Mouse (Mus musculus) ES-Bruce4 (cell line): ENCODE data around the gene 2610001J05Rik. TPM values are rescaled to one million over a fixed set of nuclear protein-coding genes. Genes with fewer than 3 reads are reported as not detected.

Source experiments
- H3K27ac ChIP-seq: 2 replicates; pipeline ENCODE4 v1.5.1; 2012; ENCODE audit warnings: low read length, inconsistent platforms; ENCODE audit not compliant: insufficient read depth
- H3K27me3 ChIP-seq: 2 replicates; pipeline ENCODE4 v1.6.1; 2012; ENCODE audit warnings: mild to moderate bottlenecking, low read length, inconsistent platforms; ENCODE audit not compliant: control insufficient read depth, poor library complexity, insufficient read depth, severe bottlenecking
- H3K36me3 ChIP-seq: 2 replicates; pipeline ENCODE4 v1.6.1; 2012; ENCODE audit warnings: inconsistent platforms, mild to moderate bottlenecking, low read length, moderate library complexity; ENCODE audit not compliant: control insufficient read depth, poor library complexity, insufficient read depth, severe bottlenecking
- H3K4me1 ChIP-seq: one replicate; pipeline ENCODE4 v1.8.1; 2011; ENCODE audit warnings: low read length; ENCODE audit not compliant: control insufficient read depth, insufficient read depth
- H3K4me3 ChIP-seq: 2 replicates; pipeline ENCODE4 v1.5.1; 2011; ENCODE audit warnings: low read depth, mild to moderate bottlenecking, low read length
- H3K9ac ChIP-seq: 2 replicates; pipeline ENCODE4 v1.6.1; 2012; ENCODE audit warnings: low read depth, mild to moderate bottlenecking, inconsistent platforms; ENCODE audit not compliant: poor library complexity, severe bottlenecking
- H3K9me3 ChIP-seq: replicated peaks from 2 replicates; pipeline ENCODE4 v1.6.1; 2012; ENCODE audit warnings: mild to moderate bottlenecking, low read length, inconsistent platforms; ENCODE audit not compliant: control insufficient read depth, poor library complexity, insufficient read depth, severe bottlenecking
- CTCF ChIP-seq: IDR thresholded peaks from one replicate; pipeline ENCODE4 v1.8.1; 2011; ENCODE audit warnings: low read depth, low read length
- EP300 ChIP-seq: IDR thresholded peaks from 2 replicates; pipeline ENCODE4 v1.6.1; 2011; ENCODE audit warnings: low read depth, low read length; ENCODE audit not compliant: insufficient read depth
- POLR2A ChIP-seq: IDR thresholded peaks from one replicate; pipeline ENCODE4 v1.8.1; 2011; ENCODE audit warnings: low read length; ENCODE audit not compliant: insufficient read depth
- polyA plus RNA-seq: library from polyadenylated mRNA; stranded (reverse); fragments of >200 nt; gene quantifications from 2 replicates; pipeline ENCODE4 v1.2.4, GENCODE M21; 2011; ENCODE audit warnings: low read depth; ENCODE audit not compliant: missing spikeins, insufficient read depth, insufficient read length

Gene 2610001J05Rik
- polyA plus RNA-seq, 1 experiment = 69.3 TPM

GRCm38 (mm10) chr6:13837916-13838676 is 33.2 kb downstream of the 2610001J05Rik start:
- H3K36me3 ChIP-seq = no peaks in the 10 kb centered on the region
- H3K27ac ChIP-seq = no peak overlapping the region
- peak overlapping the region; percentile 69 for H3K4me3 ChIP-seq

GRCm38 (mm10) chr6:13836967-13837570 is 34.2 kb downstream of the 2610001J05Rik start:
- no peaks in the 10 kb centered on the region for H3K27me3 ChIP-seq
- no peaks in the 10 kb centered on the region for H3K4me1 ChIP-seq
- no peak overlapping the region for H3K9ac ChIP-seq
- no peak overlapping the region for H3K4me3 ChIP-seq
- H3K27ac ChIP-seq = no peak overlapping the region
- TF ChIP-seq EP300 (no peak), POLR2A (no peak), CTCF (no peak)
- H3K9me3 ChIP-seq = no peaks in the 10 kb centered on the region
- no peaks in the 10 kb centered on the region for H3K36me3 ChIP-seq

More at GRCm38 (mm10) chr6:13837916-13838676, 33.2 kb downstream of the 2610001J05Rik start:
- Histone ChIP-seq H3K9me3 (no peaks in the 10 kb centered on the region), H3K4me1 (no peaks in the 10 kb centered on the region), H3K9ac (peak overlapping the region; percentile 91), H3K27me3 (no peaks in the 10 kb centered on the region)
- TF ChIP-seq CTCF (no peak), POLR2A (no peak), EP300 (no peak)

- no peak overlapping the region for H3K9ac ChIP-seq
- no peaks in the 10 kb centered on the region for H3K36me3 ChIP-seq
- H3K4me1 ChIP-seq = no peaks in the 10 kb centered on the region
- H3K4me3 ChIP-seq = no peak overlapping the region
- TF ChIP-seq POLR2A = no peak
- no peak for TF ChIP-seq EP300
- TF ChIP-seq CTCF = no peak
- H3K9me3 ChIP-seq = no peaks in the 10 kb centered on the region
- no peak overlapping the region for H3K27ac ChIP-seq
- H3K27me3 ChIP-seq = no peaks in the 10 kb centered on the region
These were observed 35.3 kb downstream of the 2610001J05Rik start for GRCm38 (mm10) chr6:13835720-13836665.

- Histone ChIP-seq H3K27me3 (no peaks in the 10 kb centered on the region), H3K4me1 (peaks cover 1% of the 10 kb centered on the region), H3K36me3 (no peaks in the 10 kb centered on the region), H3K4me3 (no peak overlapping the region), H3K9ac (no peak overlapping the region), H3K27ac (no peak overlapping the region), H3K9me3 (no peaks in the 10 kb centered on the region)
- TF ChIP-seq POLR2A (no peak), EP300 (no peak), CTCF (no peak)
These were observed 38.5 kb downstream of the 2610001J05Rik start for GRCm38 (mm10) chr6:13832770-13833169.

- H3K4me3 ChIP-seq = no peak overlapping the region
- H3K9ac ChIP-seq = no peak overlapping the region
- H3K9me3 ChIP-seq = no peaks in the 10 kb centered on the region
- no peaks in the 10 kb centered on the region for H3K27me3 ChIP-seq
- H3K27ac ChIP-seq = no peak overlapping the region
- TF ChIP-seq CTCF = no peak
- no peak for TF ChIP-seq POLR2A
- no peak for TF ChIP-seq EP300
- peaks cover 1% of the 10 kb centered on the region for H3K4me1 ChIP-seq
- no peaks in the 10 kb centered on the region for H3K36me3 ChIP-seq
These were observed 42.4 kb downstream of the 2610001J05Rik start for GRCm38 (mm10) chr6:13828877-13829276.

Other genes starting within 250 kb of the 2610001J05Rik start
- gene Bmt2, start 193.6 kb downstream of the 2610001J05Rik start, polyA plus RNA-seq = 18.4 and 21.0 TPM in 2 replicates
- gene Gpr85, start 31.6 kb downstream of the 2610001J05Rik start, polyA plus RNA-seq = 1.0 and 1.3 TPM in 2 replicates